Mouse (Mus musculus) lung, embryonic 14.5 days (tissue): ENCODE results near the gene Cyp2a22. TPM values are rescaled to one million over a fixed set of nuclear protein-coding genes. Genes with fewer than 3 reads are reported as not detected.

Source experiments
- polyA plus RNA-seq: library from polyadenylated mRNA; unstranded; fragments of >200 nt; fragmentation: Nextera tagmentation; extraction: Ambion mirVana; gene quantifications from 2 replicates; pipeline ENCODE4 v1.2.1, GENCODE M21; 2014

Gene Cyp2a22
- polyA plus RNA-seq, 1 experiment from 2014 or later: not detected

Other genes starting within 250 kb of the Cyp2a22 start
- gene Cyp2b19, start 182.2 kb downstream of the Cyp2a22 start, polyA plus RNA-seq: 0.08 TPM in 1 of 2 replicates, not detected in the other
- not detected in 2 replicates for gene Cyp2g1, start 130.5 kb downstream of the Cyp2a22 start, polyA plus RNA-seq
- gene Cyp2a5, start 104.1 kb downstream of the Cyp2a22 start, polyA plus RNA-seq: not detected in 2 replicates
- gene Cyp2a12, start 89.7 kb upstream of the Cyp2a22 start, polyA plus RNA-seq: not detected in 2 replicates
- gene Cyp2f2, start 180.5 kb upstream of the Cyp2a22 start, polyA plus RNA-seq: 9.3 and 12.3 TPM in 2 replicates
- gene Cyp2t4, start 214.3 kb upstream of the Cyp2a22 start, polyA plus RNA-seq: 0.11 and 0.20 TPM in 2 replicates
- 48.4 and 50.0 TPM in 2 replicates for gene Egln2, start 227.4 kb upstream of the Cyp2a22 start, polyA plus RNA-seq
- gene Rab4b, start 239.5 kb upstream of the Cyp2a22 start, polyA plus RNA-seq: 59.4 and 62.1 TPM in 2 replicates
- 0.55 and 1.5 TPM in 2 replicates for gene Gm21983, start 241.7 kb upstream of the Cyp2a22 start, polyA plus RNA-seq
- 155 and 161 TPM in 2 replicates for gene Mia, start 241.8 kb upstream of the Cyp2a22 start, polyA plus RNA-seq